Mouse (Mus musculus) limb, embryonic 13.5 days (tissue): ENCODE data around the gene Olfr1093. TPM values are rescaled to one million over a fixed set of nuclear protein-coding genes. Genes with fewer than 3 reads are reported as not detected.

Experiments
- ATAC-seq: fragments of 200-750 bp; cut with Nextera tagmentation; 2 replicates; pipeline ENCODE4 v1.8.0; 2017; ENCODE audit warnings: low read depth, moderate number of reproducible peaks, moderate TSS enrichment; ENCODE audit not compliant: low FRiP score
- H3K27ac ChIP-seq: fragments of 300-500 bp; sonication (generic); 2 replicates; pipeline ENCODE4 v1.5.1; 2015; ENCODE audit warnings: inconsistent platforms, mild to moderate bottlenecking, moderate library complexity
- H3K27me3 ChIP-seq: fragments of 300-500 bp; sonication (generic); 2 replicates; pipeline ENCODE4 v1.6.1; 2015; ENCODE audit warnings: mild to moderate bottlenecking, inconsistent platforms
- H3K36me3 ChIP-seq: fragments of 300-500 bp; sonication (generic); 2 replicates; pipeline ENCODE4 v1.6.1; 2015; ENCODE audit warnings: inconsistent platforms, mild to moderate bottlenecking, moderate library complexity
- H3K4me1 ChIP-seq: fragments of 300-500 bp; sonication (generic); 2 replicates; pipeline ENCODE4 v1.6.1; 2015; ENCODE audit warnings: inconsistent platforms
- H3K4me2 ChIP-seq: fragments of 300-500 bp; sonication (generic); replicated peaks from 2 replicates; pipeline ENCODE4 v1.6.1; 2015; ENCODE audit warnings: inconsistent platforms, mild to moderate bottlenecking, moderate library complexity
- H3K4me3 ChIP-seq: fragments of 300-500 bp; sonication (generic); 2 replicates; pipeline ENCODE4 v1.5.1; 2015; ENCODE audit warnings: moderate library complexity, mild to moderate bottlenecking, inconsistent platforms
- H3K9ac ChIP-seq: fragments of 300-500 bp; sonication (generic); 2 replicates; pipeline ENCODE4 v1.6.1; 2015; ENCODE audit warnings: mild to moderate bottlenecking, inconsistent platforms
- H3K9me3 ChIP-seq: fragments of 300-500 bp; sonication (generic); 2 replicates; pipeline ENCODE4 v1.6.1; 2016; ENCODE audit warnings: inconsistent platforms
- WGBS: fragments of 180-500 bp; shearing (Covaris S2); methylation state at CpG from one replicate; pipeline ENCODE4 v1.1.7; 2015; 5-methylcytosine and 5-hydroxymethylcytosine counted together
- polyA plus RNA-seq: library from polyadenylated mRNA; unstranded; fragments of >200 nt; fragmentation: Nextera tagmentation; extraction: Ambion mirVana; gene quantifications from 2 replicates; pipeline ENCODE4 v1.2.1, GENCODE M21; 2015

The Olfr1093 gene
- polyA plus RNA-seq, result not detected in 2 replicates

DNA sequence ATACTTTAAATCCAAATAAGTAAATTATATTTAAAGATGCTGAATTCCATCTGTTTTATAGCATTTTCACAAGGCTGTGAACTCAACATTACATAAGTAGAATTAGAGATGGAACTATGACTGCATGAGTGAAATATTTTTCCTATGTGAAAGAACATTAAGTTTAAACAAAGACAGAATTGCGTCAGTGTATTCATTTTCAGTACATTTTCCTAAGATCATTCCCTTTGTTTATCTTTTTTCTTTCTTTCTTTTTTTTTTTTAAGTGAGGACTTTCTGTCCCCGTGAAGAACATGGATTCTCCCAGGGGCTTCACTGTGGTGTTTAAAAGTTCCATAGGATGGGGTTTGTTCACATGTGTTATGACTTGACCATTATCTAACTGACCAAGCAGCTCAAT lies at the start of gene Olfr1093:
Olfr1093 (plus strand) TSS at position 301 of the 400 bp plus-strand sequence.
- whole genome bisulfite sequencing, result 86% methylated on average over 2 of the region's 2 CpGs
- no peak for ATAC-seq
- Histone ChIP-seq H3K4me3 (no peak within 1 kb of the TSS), H3K9ac (no peak within 1 kb of the TSS), H3K4me1 (no peaks in the 10 kb centered on the region), H3K9me3 (no peaks in the 10 kb centered on the region), H3K27me3 (no peaks in the 10 kb centered on the region), H3K36me3 (no peaks in the 10 kb centered on the region), H3K27ac (no peak within 1 kb of the TSS), H3K4me2 (no peak within 1 kb of the TSS)

DNA sequence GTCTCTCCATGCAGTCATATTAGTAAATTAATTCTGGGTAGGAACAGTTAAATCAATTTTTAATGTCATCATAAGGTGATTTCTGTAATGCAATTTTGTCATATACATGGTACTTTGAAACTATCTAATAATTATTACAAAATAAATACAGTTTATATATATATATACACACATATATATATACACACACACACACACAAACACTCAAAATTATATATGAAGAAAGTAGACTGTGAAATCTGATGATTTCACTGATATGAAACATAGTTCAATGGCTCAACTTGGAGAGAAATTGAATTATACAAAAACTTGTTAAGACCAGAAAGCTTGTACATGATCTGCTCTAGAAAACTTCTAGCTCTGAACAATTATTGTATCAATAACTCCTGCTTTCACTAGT lies 48.7 kb upstream of the Olfr1093 start, which contains the start of gene Olfr1089:
Olfr1089 (minus strand) TSS at position 101 of the 400 bp plus-strand sequence.
- Histone ChIP-seq H3K9me3 (no peaks in the 10 kb centered on the region), H3K36me3 (no peaks in the 10 kb centered on the region), H3K27ac (no peak within 1 kb of the TSS), H3K4me1 (no peaks in the 10 kb centered on the region), H3K27me3 (no peaks in the 10 kb centered on the region), H3K4me3 (no peak within 1 kb of the TSS), H3K9ac (no peak within 1 kb of the TSS), H3K4me2 (no peak within 1 kb of the TSS)
- no peak for ATAC-seq

DNA sequence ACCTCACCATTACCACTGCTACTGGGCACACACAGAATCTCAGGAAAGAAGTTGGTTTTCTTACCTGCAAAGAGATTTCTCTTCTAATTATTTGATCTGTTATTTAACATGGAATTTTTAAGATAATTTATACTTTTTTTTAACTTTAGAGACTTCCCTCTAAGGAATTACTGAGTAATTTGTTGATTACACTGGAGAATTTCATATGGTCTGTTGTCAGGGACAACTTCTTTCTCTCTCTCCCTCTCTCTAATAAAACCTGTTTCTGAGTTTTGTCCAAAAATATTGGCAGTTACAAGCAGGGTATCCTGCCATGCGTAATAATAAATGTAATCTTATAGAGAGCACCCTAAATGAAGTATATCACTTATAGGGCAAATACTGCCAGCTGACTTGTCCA lies 23.4 kb upstream of the Olfr1093 start, which contains the start of gene Olfr1090:
Olfr1090 (minus strand) TSS at position 101 of the 400 bp plus-strand sequence.
- no peak for ATAC-seq
- Histone ChIP-seq H3K27ac (no peak within 1 kb of the TSS), H3K4me3 (no peak within 1 kb of the TSS), H3K36me3 (no peaks in the 10 kb centered on the region), H3K4me2 (no peak within 1 kb of the TSS), H3K27me3 (no peaks in the 10 kb centered on the region), H3K9ac (no peak within 1 kb of the TSS), H3K9me3 (no peaks in the 10 kb centered on the region), H3K4me1 (no peaks in the 10 kb centered on the region)
- 85% methylated on average over 1 of the region's 1 CpGs for WGBS

DNA sequence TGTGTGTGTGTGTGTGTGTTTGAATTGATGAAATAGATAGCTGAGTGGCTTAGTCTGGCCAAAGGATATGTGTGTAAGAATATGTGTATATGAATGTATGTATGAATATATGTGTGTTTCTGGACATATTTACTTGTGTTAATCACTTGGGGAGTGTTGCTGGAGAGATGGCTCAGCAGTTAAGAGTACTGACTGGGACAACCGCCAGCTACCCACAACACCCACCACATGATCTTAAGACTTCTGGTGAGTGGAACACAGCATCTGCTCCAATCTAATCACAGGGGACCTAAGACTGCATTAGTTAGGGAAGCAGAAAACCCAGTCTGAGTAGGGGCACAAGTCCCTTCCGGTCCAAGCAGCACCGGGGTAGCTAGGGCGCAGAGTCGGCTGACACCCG lies 21.2 kb upstream of the Olfr1093 start:
- WGBS, result 98% methylated on average over 6 of the region's 6 CpGs
- Histone ChIP-seq H3K4me1 (no peaks in the 10 kb centered on the region), H3K27ac (no peak overlapping the region), H3K9ac (no peak overlapping the region), H3K36me3 (no peaks in the 10 kb centered on the region), H3K4me3 (no peak overlapping the region), H3K27me3 (no peaks in the 10 kb centered on the region), H3K9me3 (no peaks in the 10 kb centered on the region), H3K4me2 (no peak overlapping the region)
- ATAC-seq, result no peak

DNA sequence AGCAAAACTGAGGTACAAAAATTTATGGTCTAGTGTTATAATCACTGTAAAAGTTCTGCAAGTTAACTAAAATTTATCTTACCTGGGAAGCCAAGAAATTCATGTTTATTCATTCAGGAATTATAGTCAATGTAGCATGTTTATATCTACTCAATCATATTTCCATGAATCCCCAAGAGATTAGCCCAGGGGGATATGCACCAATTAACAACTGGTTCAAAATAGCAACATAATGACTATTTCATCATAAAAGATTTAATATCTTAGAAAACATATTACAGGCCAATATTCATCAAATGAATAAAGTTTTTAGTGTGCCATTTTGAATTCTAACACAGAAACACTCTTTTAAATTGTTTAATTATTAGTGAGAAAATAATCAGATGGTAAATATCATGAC lies 27.6 kb downstream of the Olfr1093 start, which contains the start of gene Olfr141:
Olfr141 (minus strand) TSS at position 101 of the 400 bp plus-strand sequence.
- no peak within 1 kb of the TSS for H3K4me2 ChIP-seq
- no peak for ATAC-seq
- no peak within 1 kb of the TSS for H3K9ac ChIP-seq
- no peak within 1 kb of the TSS for H3K27ac ChIP-seq
- no peak within 1 kb of the TSS for H3K4me3 ChIP-seq
- no peaks in the 10 kb centered on the region for H3K9me3 ChIP-seq
- no peaks in the 10 kb centered on the region for H3K4me1 ChIP-seq
- no peaks in the 10 kb centered on the region for H3K36me3 ChIP-seq
- H3K27me3 ChIP-seq, result no peaks in the 10 kb centered on the region

DNA sequence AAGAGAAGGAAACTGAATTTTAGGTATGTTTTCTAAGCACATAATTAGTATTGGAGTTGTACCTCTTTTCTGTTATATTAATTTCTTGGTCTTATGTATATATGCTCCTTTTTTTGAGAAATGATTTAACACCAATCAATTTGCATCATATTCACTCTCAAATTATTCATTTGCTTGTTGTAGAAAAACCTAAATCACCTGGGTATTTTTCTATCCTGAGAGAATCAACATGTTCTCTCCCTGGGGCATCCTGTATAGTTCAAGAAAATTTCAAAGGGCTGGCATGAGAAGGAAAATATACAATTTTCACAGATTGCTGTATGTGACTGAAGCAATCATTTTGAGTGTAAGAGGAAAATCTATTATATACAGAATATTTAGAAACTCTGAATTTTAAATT lies 42.1 kb downstream of the Olfr1093 start, which contains the start of gene Olfr1094:
Olfr1094 (plus strand) TSS at position 301 of the 400 bp plus-strand sequence.
- H3K36me3 ChIP-seq, result no peaks in the 10 kb centered on the region
- no peak for ATAC-seq
- no peak within 1 kb of the TSS for H3K9ac ChIP-seq
- no peak within 1 kb of the TSS for H3K4me2 ChIP-seq
- H3K9me3 ChIP-seq, result no peaks in the 10 kb centered on the region
- no peaks in the 10 kb centered on the region for H3K4me1 ChIP-seq
- no peaks in the 10 kb centered on the region for H3K27me3 ChIP-seq
- no peak within 1 kb of the TSS for H3K4me3 ChIP-seq
- no peak within 1 kb of the TSS for H3K27ac ChIP-seq

Other genes starting within 250 kb of the Olfr1093 start
- gene Olfr1079, start 240.0 kb upstream of the Olfr1093 start, polyA plus RNA-seq, result not detected in 2 replicates
- not detected in 2 replicates for gene Olfr1080, start 224.2 kb upstream of the Olfr1093 start, polyA plus RNA-seq
- gene Olfr1082, start 183.5 kb upstream of the Olfr1093 start, polyA plus RNA-seq, result not detected in 2 replicates
- not detected in 2 replicates for gene Olfr1084, start 142.8 kb upstream of the Olfr1093 start, polyA plus RNA-seq
- not detected in 2 replicates for gene Olfr1085, start 120.5 kb upstream of the Olfr1093 start, polyA plus RNA-seq
- not detected in 2 replicates for gene Olfr1086, start 102.4 kb upstream of the Olfr1093 start, polyA plus RNA-seq
- not detected in 2 replicates for gene Olfr1087, start 84.1 kb upstream of the Olfr1093 start, polyA plus RNA-seq
- gene Olfr1089, start 48.8 kb upstream of the Olfr1093 start, polyA plus RNA-seq, result not detected in 2 replicates
- not detected in 2 replicates for gene Olfr1090, start 23.5 kb upstream of the Olfr1093 start, polyA plus RNA-seq
- gene Olfr141, start 27.5 kb downstream of the Olfr1093 start, polyA plus RNA-seq, result not detected in 2 replicates
- gene Olfr1094, start 42.2 kb downstream of the Olfr1093 start, polyA plus RNA-seq, result not detected in 2 replicates
- gene Olfr1095, start 69.2 kb downstream of the Olfr1093 start, polyA plus RNA-seq, result not detected in 2 replicates
- gene Gm13723, start 92.3 kb downstream of the Olfr1093 start, polyA plus RNA-seq, result not detected in 2 replicates
- not detected in 2 replicates for gene Olfr1097, start 109.7 kb downstream of the Olfr1093 start, polyA plus RNA-seq
- not detected in 2 replicates for gene Olfr1098, start 142.1 kb downstream of the Olfr1093 start, polyA plus RNA-seq
- gene Olfr1099, start 178.2 kb downstream of the Olfr1093 start, polyA plus RNA-seq, result not detected in 2 replicates
- not detected in 2 replicates for gene Olfr1100, start 197.5 kb downstream of the Olfr1093 start, polyA plus RNA-seq
- gene Olfr1101, start 208.7 kb downstream of the Olfr1093 start, polyA plus RNA-seq, result not detected in 2 replicates
- gene Olfr1102, start 215.9 kb downstream of the Olfr1093 start, polyA plus RNA-seq, result not detected in 2 replicates
- gene Olfr1104, start 244.6 kb downstream of the Olfr1093 start, polyA plus RNA-seq, result not detected in 2 replicates